Mouse (Mus musculus): ENCODE results near the gene Slc48a1. TPM values are rescaled to one million over a fixed set of nuclear protein-coding genes. Genes with fewer than 3 reads are reported as not detected.

The Slc48a1 gene
- polyA plus RNA-seq, 1 experiment: 22.1 TPM

DNA sequence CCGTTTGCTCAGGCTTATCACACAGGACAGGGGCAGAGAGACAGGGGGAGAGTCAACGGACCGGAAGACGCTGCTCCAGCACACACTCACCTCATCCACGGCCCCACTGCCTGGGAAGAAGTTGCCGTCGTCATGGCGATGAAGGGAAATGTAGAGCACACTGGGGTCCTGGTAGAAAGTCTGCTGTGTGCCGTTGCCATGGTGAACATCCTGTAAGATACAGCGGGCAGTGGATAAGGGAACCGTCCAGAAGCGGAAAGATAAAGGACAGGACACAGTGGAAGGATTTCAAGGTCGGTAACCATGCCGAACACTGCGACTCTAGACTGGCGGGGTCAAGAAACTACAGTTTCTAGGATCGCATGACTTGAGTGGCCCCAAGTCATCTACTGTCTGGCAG, 19.8 kb downstream of the Slc48a1 start:
- Histone ChIP-seq H3K4me1 (ENCODE audit: control insufficient read depth, insufficient read depth, insufficient read length, low read length) (no peaks in the 10 kb centered on the region), H3K4me3 (ENCODE audit: low read depth, low read length) (no peak overlapping the region), H3K27me3 (ENCODE audit: control insufficient read depth, insufficient read depth, low read length) (no peaks in the 10 kb centered on the region), H3K36me3 (ENCODE audit: control insufficient read depth, insufficient read depth, low read length) (peaks cover 16% of the 10 kb centered on the region; the same call in 1 of the 2 replicates), H3K27ac (ENCODE audit: insufficient read depth, low read depth, low read length) (no peak overlapping the region)
- no peak for TF ChIP-seq POLR2A (IDR thresholded peaks at IDR 0.05; ENCODE audit: low read depth, low read length)
- no peak for TF ChIP-seq CTCF (IDR thresholded peaks at IDR 0.05; ENCODE audit: extremely low read depth, insufficient read length, insufficient replicate concordance, low read depth, low read length)
- 73% methylated on average over 17 of the region's 17 CpGs for WGBS

DNA sequence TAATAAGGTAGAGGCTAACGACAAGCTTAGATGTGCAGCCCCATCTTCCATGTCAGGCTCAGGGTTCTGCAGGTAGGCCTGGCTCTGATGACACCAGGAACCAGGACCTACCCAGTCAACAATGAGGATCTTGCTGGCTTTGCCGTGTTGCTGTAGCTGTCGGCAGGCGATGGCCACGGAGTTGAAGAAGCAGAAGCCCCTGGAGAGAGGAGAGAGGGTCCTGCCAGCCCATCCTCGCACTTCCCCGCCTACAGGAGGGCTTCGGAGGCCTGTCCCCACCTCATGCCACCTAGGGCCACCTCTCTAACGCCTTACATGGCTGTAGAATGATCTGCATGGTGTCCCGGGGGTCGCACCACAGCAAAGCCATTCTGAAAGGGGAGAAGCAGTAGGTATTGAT, 21.1 kb downstream of the Slc48a1 start:
- WGBS: 87% methylated on average over 11 of the region's 11 CpGs
- Histone ChIP-seq H3K4me3 (ENCODE audit: low read depth, low read length) (no peak overlapping the region), H3K27me3 (ENCODE audit: control insufficient read depth, insufficient read depth, low read length) (no peaks in the 10 kb centered on the region), H3K4me1 (ENCODE audit: control insufficient read depth, insufficient read depth, insufficient read length, low read length) (no peaks in the 10 kb centered on the region), H3K27ac (ENCODE audit: insufficient read depth, low read depth, low read length) (no peak overlapping the region), H3K36me3 (ENCODE audit: control insufficient read depth, insufficient read depth, low read length) (peaks cover 15% of the 10 kb centered on the region; the same call in 1 of the 2 replicates)
- TF ChIP-seq POLR2A (IDR thresholded peaks at IDR 0.05; ENCODE audit: low read depth, low read length) (no peak), CTCF (IDR thresholded peaks at IDR 0.05; ENCODE audit: extremely low read depth, insufficient read length, insufficient replicate concordance, low read depth, low read length) (no peak)

DNA sequence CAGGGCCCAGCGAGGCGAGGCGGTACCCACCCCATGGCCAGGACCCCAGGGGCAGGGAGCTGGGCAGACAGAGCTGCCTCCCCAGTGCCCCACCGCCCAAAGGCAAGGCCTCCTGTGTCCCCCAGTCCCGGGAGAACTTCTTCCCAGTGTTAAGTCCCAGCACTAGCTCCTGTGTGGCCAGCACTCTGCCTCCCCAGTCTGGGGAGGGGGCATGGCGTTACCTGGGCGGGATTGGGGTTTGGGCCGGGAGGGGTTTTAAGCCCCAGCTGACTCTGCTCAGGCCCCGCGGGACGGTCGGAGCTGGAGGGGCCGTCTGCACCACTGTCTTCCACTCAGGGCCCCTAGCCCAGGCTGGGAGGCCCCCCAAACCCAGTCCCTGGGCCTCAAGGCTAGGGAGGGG, 22.5 kb downstream of the Slc48a1 start:
- Histone ChIP-seq H3K4me1 (ENCODE audit: control insufficient read depth, insufficient read depth, insufficient read length, low read length) (no peaks in the 10 kb centered on the region), H3K36me3 (ENCODE audit: control insufficient read depth, insufficient read depth, low read length) (peaks cover 15% of the 10 kb centered on the region; the same call in 1 of the 2 replicates), H3K27me3 (ENCODE audit: control insufficient read depth, insufficient read depth, low read length) (no peaks in the 10 kb centered on the region), H3K4me3 (ENCODE audit: low read depth, low read length) (no peak overlapping the region), H3K27ac (ENCODE audit: insufficient read depth, low read depth, low read length) (no peak overlapping the region)
- WGBS: 92% methylated on average over 13 of the region's 13 CpGs
- no peak for TF ChIP-seq CTCF (IDR thresholded peaks at IDR 0.05; ENCODE audit: extremely low read depth, insufficient read length, insufficient replicate concordance, low read depth, low read length)
- no peak for TF ChIP-seq POLR2A (IDR thresholded peaks at IDR 0.05; ENCODE audit: low read depth, low read length)

DNA sequence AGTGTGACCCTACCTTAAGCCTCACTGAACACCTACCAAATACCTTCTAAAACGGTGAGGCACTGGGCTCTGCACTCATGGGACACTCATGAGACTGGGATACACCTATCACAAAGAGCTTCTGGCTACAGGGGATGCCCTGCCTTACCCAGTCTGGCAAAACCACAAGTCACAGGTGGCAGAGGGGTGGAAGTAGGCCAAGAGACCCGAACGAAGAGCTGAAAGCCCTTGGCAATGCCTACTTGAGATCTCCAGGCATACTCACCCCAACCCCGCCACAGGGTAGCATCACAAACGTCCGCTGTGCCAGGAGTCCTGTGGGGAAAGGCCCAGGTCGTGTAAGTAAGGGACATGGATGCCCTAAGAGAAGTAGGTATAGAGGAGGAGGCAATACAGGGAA, 23.5 kb downstream of the Slc48a1 start:
- Histone ChIP-seq H3K4me3 (ENCODE audit: low read depth, low read length) (no peak overlapping the region), H3K4me1 (ENCODE audit: control insufficient read depth, insufficient read depth, insufficient read length, low read length) (no peaks in the 10 kb centered on the region), H3K27ac (ENCODE audit: insufficient read depth, low read depth, low read length) (no peak overlapping the region), H3K36me3 (ENCODE audit: control insufficient read depth, insufficient read depth, low read length) (peaks cover 11% of the 10 kb centered on the region; the same call in 1 of the 2 replicates), H3K27me3 (ENCODE audit: control insufficient read depth, insufficient read depth, low read length) (no peaks in the 10 kb centered on the region)
- WGBS: 85% methylated on average over 7 of the region's 7 CpGs
- TF ChIP-seq POLR2A (IDR thresholded peaks at IDR 0.05; ENCODE audit: low read depth, low read length) (no peak), CTCF (IDR thresholded peaks at IDR 0.05; ENCODE audit: extremely low read depth, insufficient read length, insufficient replicate concordance, low read depth, low read length) (no peak)

DNA sequence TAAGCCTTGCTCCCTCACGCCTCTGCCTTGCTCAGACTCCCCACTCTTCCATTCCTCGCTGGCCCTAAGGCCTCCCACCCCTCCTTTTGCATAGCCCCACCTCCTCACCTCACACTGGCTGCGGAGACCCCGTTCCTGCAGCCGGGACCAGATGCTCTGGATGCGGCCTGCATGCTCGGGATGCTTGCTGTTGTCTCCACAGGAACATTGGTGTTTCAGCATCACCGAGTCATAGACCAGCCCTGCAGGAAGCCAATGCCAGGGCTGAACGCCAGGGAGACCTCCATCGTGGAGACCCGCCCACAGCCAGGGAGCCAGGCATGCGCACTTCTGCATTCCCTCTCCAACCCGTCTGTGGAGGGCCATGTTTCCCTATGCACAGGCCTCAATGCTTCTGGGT, 24.3 kb downstream of the Slc48a1 start:
- Histone ChIP-seq H3K4me3 (ENCODE audit: low read depth, low read length) (no peak overlapping the region), H3K27ac (ENCODE audit: insufficient read depth, low read depth, low read length) (no peak overlapping the region), H3K27me3 (ENCODE audit: control insufficient read depth, insufficient read depth, low read length) (no peaks in the 10 kb centered on the region), H3K4me1 (ENCODE audit: control insufficient read depth, insufficient read depth, insufficient read length, low read length) (no peaks in the 10 kb centered on the region), H3K36me3 (ENCODE audit: control insufficient read depth, insufficient read depth, low read length) (peaks cover 9% of the 10 kb centered on the region)
- WGBS: 68% methylated on average over 13 of the region's 13 CpGs
- TF ChIP-seq CTCF (IDR thresholded peaks at IDR 0.05; ENCODE audit: extremely low read depth, insufficient read length, insufficient replicate concordance, low read depth, low read length) (no peak), POLR2A (IDR thresholded peaks at IDR 0.05; ENCODE audit: low read depth, low read length) (no peak)

DNA sequence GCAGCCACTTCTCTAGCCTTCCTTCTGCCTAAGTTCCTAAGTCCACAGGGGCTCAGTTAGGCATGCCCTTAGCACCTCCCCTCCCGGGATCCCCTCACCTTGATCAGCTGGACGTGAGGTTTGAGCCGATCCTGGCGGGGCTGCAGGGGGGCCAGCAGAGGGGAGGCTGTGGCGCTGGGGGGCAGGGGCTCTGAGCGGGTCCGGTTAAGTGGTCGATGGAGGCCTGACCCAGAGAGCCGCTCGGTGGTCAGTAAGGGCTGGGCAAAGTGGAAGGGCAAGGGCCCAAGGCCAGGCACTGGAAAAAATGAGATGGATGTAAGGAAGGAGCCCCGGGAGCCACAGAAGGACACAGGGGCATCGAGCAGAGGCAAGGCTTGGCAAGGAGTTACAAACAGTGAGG, 29.5 kb downstream of the Slc48a1 start:
- no peaks in the 10 kb centered on the region for H3K27me3 ChIP-seq (ENCODE audit: control insufficient read depth, insufficient read depth, low read length)
- no peak overlapping the region for H3K4me3 ChIP-seq (ENCODE audit: low read depth, low read length)
- TF ChIP-seq CTCF (IDR thresholded peaks at IDR 0.05; ENCODE audit: extremely low read depth, insufficient read length, insufficient replicate concordance, low read depth, low read length): no peak
- no peak for TF ChIP-seq POLR2A (IDR thresholded peaks at IDR 0.05; ENCODE audit: low read depth, low read length)
- 0 out of 2 replicates have a peak, but pooled peaks cover 2% of the 10 kb centered on the region for H3K4me1 ChIP-seq (ENCODE audit: control insufficient read depth, insufficient read depth, insufficient read length, low read length)
- WGBS: 86% methylated on average over 12 of the region's 12 CpGs
- no peak overlapping the region for H3K27ac ChIP-seq (ENCODE audit: insufficient read depth, low read depth, low read length)
- H3K36me3 ChIP-seq (ENCODE audit: control insufficient read depth, insufficient read depth, low read length): peaks cover 13% of the 10 kb centered on the region

DNA sequence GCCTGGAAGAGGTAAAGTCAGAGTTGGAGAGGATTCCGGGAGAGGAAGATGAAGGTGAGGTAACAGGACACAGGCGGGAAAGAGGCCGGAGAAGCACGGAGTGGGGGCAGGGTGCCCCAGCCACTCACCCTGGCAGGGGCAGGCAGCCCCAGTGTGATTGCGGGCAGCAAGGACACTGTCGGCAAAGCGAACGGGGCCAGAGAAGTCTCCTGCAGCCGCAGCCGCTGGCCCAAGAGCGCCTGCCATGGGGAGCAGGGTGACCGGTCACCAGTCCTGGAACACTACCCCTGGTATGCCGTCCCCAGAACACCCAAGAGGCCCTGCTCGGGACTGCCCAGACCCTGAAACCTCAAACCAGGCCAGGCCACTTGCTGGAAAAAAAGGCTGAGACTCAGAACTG, 30.2 kb downstream of the Slc48a1 start:
- Histone ChIP-seq H3K27ac (ENCODE audit: insufficient read depth, low read depth, low read length) (no peak overlapping the region), H3K36me3 (ENCODE audit: control insufficient read depth, insufficient read depth, low read length) (peaks cover 13% of the 10 kb centered on the region), H3K4me1 (ENCODE audit: control insufficient read depth, insufficient read depth, insufficient read length, low read length) (peaks cover 5% of the 10 kb centered on the region; the same call in 1 of the 2 replicates), H3K4me3 (ENCODE audit: low read depth, low read length) (no peak overlapping the region), H3K27me3 (ENCODE audit: control insufficient read depth, insufficient read depth, low read length) (no peaks in the 10 kb centered on the region)
- 93% methylated on average over 14 of the region's 14 CpGs for WGBS
- TF ChIP-seq CTCF (IDR thresholded peaks at IDR 0.05; ENCODE audit: extremely low read depth, insufficient read length, insufficient replicate concordance, low read depth, low read length) (no peak), POLR2A (IDR thresholded peaks at IDR 0.05; ENCODE audit: low read depth, low read length) (no peak)

Data from small intestine, adult 2 months (tissue).